Mouse (Mus musculus): ENCODE data around the gene Igsf3. TPM values are rescaled to one million over a fixed set of nuclear protein-coding genes. Genes with fewer than 3 reads are reported as not detected.
A peak's percentile ranks its signal among the peaks of the same experiment; 100 is the strongest.

Igsf3 gene
- total RNA-seq, 2 experiments from 2014 or later, result 17.0 to 20.6 TPM

- no peak for DNase-seq
Measured at GRCm38 (mm10) chr3:101447239-101447638, 70.4 kb downstream of the Igsf3 start.

DNA sequence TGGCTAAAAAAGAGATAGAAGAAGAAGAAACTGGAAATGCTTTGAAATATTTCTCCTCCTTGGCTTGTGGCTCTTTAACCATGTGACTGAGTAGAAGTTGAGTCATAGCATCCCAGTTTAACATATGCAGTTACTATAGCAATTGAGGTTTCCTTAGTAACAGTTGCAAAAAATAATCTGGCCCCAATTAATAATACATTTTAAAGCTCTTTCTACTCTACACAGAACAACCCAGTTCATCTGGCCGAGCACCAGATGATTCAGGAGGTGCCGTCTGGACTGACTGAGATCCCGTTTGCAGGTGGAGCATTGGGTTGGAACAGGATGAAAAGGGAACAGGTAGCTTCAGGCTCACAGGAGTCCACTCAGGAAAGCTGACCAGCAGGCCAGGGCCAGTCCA lies 71.9 kb downstream of the Igsf3 start:
- peak; percentile 69 to 70 for DNase-seq

DNA sequence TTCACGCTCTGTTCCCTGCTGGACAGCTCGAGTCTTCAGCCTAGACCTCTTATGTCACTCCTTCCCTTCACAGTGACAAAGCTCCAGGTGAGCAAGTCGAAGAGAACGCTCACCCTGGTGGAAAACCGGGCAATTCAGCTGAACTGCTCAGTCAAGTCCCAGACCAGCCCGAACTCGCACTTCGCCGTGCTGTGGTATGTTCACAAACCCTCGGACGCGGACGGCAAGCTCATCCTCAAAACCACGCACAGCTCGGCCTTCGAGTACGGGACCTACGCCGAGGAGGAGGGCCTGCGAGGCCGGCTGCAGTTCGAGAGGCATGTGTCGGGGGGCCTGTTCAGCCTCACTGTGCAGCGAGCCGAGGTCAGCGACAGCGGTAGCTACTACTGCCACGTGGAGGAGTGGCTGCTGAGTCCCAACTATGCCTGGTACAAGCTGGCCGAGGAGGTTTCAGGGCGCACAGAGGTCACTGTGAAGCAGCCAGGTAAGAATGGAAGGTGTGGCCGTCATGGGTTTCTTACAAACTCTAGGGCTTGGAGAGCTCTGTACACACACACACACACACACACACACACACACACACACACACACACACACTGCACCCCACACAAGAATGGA lies 74.0 kb downstream of the Igsf3 start:
- no peak for DNase-seq

DNA sequence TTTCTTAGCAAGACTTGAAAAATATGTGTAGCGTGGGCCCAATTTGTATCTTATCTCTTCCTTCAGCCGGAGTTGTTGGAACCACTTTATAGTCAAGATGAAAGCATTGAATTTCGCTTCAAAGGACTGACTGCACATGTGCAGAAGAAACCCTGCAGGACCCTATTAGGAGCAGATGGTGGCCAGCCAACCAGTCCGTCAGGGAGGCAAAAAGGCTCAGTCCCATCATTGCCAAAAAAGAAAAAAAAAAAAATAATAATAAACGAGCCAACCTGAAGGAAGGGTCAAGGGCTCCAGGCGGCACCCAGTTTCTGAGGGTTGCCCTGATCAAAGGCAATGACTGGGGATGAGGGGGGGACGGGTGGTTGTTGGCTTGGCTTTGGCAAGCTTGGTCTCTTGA lies 83.7 kb downstream of the Igsf3 start:
- no peak for DNase-seq

DNA sequence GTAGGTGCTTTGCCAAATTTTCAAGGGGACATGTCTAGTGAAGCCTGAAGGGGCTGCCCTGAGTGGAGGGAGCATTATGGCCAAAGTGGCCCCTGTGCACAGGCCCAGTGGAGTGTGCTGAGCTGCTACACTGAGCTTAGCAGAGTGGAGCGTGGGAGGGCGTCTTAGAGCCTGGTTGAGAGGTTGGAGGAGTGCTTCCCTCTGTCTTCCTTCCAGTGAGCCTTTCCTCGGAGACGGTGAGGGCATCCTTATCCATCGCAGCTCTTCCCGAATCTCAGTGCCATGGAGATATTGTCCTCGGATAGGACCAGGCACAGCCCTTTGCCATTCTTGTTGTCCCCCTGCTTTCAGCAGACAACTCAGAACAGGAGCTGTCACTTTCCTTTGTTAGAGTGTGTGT lies 84.2 kb downstream of the Igsf3 start:
- no peak for DNase-seq

DNA sequence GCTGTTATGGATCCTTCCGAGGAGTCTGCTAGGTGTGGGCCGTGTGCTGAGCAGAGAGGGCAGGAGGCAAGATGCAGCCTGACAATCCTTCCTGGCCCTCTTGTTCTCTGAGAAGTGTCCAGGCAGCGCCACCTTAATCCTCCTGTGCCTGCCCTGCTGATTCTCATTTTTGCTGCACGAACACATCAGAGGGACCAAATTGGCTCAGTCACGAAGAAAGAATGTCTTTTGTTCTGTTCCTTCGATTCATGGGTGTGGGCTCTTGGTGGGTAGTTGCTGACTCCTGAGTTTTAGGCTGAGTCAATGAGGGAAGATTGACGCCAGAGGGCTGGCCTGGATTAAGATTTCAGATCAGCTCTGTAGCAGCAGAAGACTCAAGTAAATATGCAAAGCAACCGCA lies 84.9 kb downstream of the Igsf3 start:
- DNase-seq, result no peak

GRCm38 (mm10) chr3:101462294-101462693 lies 85.4 kb downstream of the Igsf3 start:
- DNase-seq, result peak; percentile 76 to 81

GRCm38 (mm10) chr3:101463491-101463890 lies 86.6 kb downstream of the Igsf3 start:
- DNase-seq, result no peak

DNA sequence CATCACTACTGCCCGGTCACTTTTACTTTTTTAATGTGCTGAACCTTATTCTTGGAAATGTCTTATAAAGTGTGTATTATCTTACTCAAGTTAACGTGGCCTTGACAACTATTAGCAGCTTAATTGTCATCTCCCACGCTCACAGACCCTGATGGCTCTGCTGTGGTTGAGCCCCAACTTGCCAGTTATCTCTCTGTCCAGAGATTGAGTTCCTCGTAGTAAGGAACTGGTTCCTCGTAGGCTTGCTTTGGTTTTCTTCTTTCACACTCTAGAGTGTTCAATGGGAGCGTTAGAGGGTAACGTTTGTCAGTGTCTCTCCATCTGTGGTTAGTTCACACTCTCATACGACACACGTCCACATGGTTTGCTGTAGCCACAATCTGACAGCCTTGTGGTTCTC lies 92.8 kb downstream of the Igsf3 start:
- no peak for DNase-seq

DNA sequence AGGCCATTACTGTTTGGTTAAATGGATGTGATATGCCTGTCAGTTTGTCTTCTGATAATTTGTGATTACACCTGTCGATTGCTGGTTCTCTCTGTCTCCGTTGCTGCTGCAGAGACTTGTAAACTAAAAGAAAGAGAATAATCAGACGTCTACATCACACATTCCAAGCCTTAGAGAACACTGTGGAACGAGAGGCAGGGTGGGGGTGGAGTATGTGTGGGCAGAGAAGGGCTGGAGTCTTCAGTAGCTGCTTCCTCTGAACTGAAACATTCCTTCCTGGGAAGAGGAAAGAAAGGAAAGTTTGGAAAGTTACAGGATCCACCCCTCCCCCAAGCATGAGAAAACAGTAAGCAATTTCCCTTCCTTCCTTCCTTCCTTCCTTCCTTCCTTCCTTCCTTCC lies 95.0 kb downstream of the Igsf3 start:
- DNase-seq, result no peak

DNA sequence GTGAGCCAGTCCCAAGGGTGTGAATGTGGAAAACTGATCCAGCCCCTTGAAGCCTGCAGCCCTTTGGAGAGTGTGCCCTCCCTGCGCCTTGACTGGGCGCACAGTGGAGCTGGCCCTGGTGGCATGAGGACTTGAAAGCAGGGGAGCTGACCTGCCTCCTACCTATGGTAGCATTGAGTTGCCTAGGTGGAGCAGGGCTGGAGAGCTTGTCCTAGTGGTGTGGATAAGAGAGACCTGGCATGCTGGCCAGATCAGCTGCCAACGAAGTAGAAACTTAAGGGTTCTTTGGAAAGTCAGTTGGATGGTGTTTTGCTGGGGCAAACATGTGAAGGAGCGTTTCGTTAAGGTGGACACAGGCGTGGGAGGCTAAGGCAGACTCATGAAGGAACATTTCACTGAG lies 105.1 kb downstream of the Igsf3 start:
- no peak for DNase-seq

DNA sequence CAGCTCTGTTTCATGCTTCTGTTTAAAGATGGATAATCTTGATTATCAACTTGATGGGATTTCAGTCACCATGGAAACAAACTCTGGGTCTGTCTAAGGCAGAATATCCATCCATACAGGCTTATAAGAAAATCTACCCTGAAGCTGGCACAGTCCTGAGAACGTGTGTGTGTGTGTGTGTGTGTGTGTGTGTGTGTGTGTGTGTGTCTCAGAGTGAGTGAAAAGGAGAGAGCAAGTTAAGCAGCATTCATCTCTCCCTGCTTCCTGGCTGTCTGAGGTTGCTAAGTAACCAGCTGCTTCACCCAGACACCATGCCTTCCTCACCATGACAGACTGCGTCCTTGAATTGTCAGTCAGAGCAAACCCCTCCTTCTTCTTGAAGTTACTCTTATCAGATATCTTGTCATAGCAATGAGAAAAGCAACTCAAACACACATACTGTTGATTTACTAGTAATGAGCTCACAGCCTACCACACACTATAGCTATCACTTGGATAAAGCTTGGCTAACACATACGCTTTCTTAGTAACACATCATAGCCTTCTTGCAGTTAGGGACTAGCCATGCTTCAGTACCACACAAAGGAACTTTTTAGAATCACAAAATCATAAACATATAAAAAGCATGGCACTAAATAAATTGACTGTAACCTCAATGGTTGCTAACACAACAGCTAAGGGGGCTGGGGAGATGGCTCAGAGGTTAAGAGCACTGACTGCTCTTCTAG lies 106.5 kb downstream of the Igsf3 start:
- no peak for DNase-seq

DNA sequence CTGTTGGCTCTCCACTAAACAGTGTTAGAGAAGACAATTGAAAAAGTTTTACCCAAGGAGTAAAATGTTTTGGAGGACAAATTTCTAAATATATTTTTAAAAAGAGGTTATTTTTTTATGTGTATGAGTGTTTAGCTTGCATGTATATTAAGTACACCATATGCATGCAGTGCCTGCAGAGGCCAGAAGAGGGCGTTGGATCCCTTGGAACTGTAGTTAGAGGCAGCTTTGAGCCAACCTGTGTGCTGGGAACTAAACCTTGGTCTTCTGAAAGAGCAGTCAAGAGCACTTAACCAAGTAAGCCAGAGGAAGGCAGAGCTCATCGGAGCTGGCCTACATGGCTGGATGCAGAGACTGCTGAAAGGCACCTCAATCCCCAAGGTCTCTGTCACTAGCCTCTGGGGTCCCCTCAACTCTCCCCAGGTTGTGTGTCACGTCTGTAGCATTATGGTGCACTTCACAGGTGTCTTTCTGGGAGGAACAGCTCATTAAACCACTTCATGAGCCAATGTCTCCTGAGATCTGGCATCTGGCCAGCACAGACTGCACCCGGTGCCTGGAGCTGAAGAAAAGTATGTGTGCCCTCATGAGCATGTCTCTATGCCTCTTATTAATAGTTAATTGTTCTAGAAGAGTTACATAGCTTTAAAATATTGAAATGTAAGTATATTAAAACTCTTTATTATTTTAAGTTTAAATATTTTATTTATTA lies 109.3 kb downstream of the Igsf3 start:
- no peak for DNase-seq

DNA sequence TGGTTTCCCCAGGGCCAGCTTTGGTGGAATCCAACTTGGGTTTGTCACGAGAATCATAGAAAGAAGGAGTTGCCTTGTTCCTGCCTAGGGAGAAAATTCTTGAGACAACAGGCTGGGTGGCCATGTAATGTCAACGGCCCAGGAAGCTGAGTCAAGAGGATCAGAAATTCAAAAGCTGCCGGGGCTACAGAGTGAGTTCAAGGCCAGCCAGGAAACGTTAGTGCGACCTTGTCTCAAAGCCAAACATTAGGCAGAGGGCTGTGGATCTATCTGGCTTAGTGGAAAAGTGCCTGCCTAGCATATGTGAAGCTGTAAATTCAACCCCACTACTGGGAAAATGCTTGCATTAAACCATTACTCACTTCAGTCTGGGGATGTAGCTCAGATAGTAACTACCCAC lies 110.6 kb downstream of the Igsf3 start:
- no peak for DNase-seq

GRCm38 (mm10) chr3:101488204-101488603 lies 111.3 kb downstream of the Igsf3 start:
- DNase-seq, result no peak

GRCm38 (mm10) chr3:101490515-101490914 lies 113.6 kb downstream of the Igsf3 start:
- no peak for DNase-seq

DNA sequence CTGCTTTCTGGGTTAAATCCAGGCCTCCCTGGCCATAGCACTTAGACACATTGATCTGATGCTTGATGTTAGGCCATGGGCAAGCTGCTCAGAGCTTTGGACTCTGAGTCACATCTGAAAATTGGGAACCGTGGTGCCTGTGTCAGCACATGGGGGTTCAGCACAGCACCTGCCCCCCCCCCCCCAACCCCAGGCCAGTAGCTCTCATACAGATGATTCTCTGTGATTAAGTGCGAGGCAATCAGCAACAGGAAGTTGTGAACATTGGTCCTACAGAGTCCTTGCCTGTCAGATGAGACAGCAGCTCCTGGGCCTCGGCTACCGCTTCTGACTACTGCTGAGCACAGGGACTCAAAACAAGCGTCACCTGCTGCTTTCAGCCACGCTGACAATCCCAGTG lies 116.0 kb downstream of the Igsf3 start:
- DNase-seq, result no peak

GRCm38 (mm10) chr3:101493937-101494459 lies 117.1 kb downstream of the Igsf3 start:
- DNase-seq, result peak; percentile 73 to 87

GRCm38 (mm10) chr3:101497432-101498030 lies 120.6 kb downstream of the Igsf3 start:
- DNase-seq, result no peak

DNA sequence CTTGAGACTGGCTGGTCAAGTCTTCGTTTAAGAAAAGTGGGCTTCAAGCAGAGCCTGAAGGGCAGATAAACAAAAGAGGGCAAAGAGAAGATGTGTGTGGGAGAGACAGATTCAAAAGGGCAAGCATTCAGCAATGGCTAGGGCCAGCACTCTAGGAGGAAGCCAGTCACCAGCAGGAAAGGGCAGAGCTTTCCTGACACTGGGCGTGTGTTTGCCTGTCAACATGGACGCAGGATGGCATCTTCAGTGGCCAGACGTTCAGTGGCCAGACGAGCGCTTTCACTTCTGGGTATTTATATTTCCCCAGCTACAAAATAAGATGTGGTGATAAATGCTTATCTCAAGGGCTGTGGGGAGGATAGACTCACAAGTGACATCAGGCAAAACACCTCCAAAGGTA lies 123.0 kb downstream of the Igsf3 start:
- DNase-seq, result no peak

- DNase-seq, result no peak
Measured at GRCm38 (mm10) chr3:101500393-101501051, 123.6 kb downstream of the Igsf3 start.

- DNase-seq, result no peak
Measured at GRCm38 (mm10) chr3:101501611-101502010, 124.7 kb downstream of the Igsf3 start.

Measured in layer of hippocampus, postnatal 36 days (tissue).